ENCODE assay signal across 13 mouse cellular contexts in the genomic region with DNA sequence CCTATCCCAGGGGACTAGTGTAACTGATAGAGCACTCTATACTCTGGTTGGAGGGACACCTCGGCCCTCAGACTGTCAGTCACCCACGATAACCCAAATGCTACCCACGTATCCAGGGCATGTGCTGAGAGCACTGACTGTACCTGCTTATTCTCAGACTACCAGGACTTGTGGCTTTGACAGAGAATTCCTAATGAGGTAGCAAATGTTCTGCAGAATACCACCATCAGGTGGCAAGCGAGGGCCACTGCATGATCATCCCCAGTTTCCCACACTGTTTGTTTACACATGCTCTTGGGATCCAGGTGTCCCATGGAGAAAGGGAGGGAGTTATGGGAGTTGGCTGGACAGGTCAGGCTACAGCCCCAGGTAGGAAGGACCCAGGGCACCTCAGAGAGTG.
DNase-seq lines count a peak whose midpoint lies in the region; ATAC-seq and TF ChIP-seq lines count a peak whose summit lies in the region.
"Had no signal": no experiment of that assay in that cellular context is flagged by ENCODE, and none has a peak within 500 bp of the region (broad histone marks: within the 10 kb centered on the region; RNA-seq: fewer than 3 reads in every experiment).

No protein-coding gene starts in this region.

- H3K36me3 ChIP-seq in heart, adult 2 months (ENCODE audit: control insufficient read depth, insufficient read depth, low read length), result no peaks in the 10 kb centered on the region
- 0 out of 2 replicates have a peak, but pooled peaks cover 3% of the 10 kb centered on the region for H3K36me3 ChIP-seq in limb, embryonic 11.5 days (ENCODE audit: control insufficient read depth, insufficient read depth, low read length)
- H3K36me3 ChIP-seq in limb, embryonic 10.5 days, result peaks cover 4% of the 10 kb centered on the region
- no peaks in the 10 kb centered on the region for H3K36me3 ChIP-seq in CH12.LX (replicated peaks in 1 of 2; ENCODE audit: control insufficient read depth in 1 of 2, insufficient read depth in 1 of 2, low read length in 1 of 2)

- no peak overlapping the region for H3K9ac ChIP-seq in heart, adult 2 months (ENCODE audit: low read depth, low read length)
- H3K9ac ChIP-seq in limb, embryonic 11.5 days (ENCODE audit: low read length), result no peak overlapping the region
- H3K9ac ChIP-seq in CH12.LX (ENCODE audit: insufficient read depth, low read depth), result no peak overlapping the region
- H3K9ac ChIP-seq: limb, embryonic 13.5 days had no signal

- in situ Hi-C loops in CH12.LX (cut with MboI; ENCODE audit: low pct_ligation_motif_present, low pct_unique_long_range_greater_than_20kb, low sequenced_read_pairs), result no loop called here

- H3K27me3 ChIP-seq in heart, adult 2 months (ENCODE audit: control insufficient read depth, insufficient read depth, low read length), result no peaks in the 10 kb centered on the region
- no peaks in the 10 kb centered on the region for H3K27me3 ChIP-seq in limb, embryonic 11.5 days (ENCODE audit: control insufficient read depth, insufficient read depth, low read length)
- H3K27me3 ChIP-seq in limb, embryonic 10.5 days (ENCODE audit: low read depth, poor library complexity, severe bottlenecking), result no peaks in the 10 kb centered on the region
- no peaks in the 10 kb centered on the region for H3K27me3 ChIP-seq in CH12.LX (replicated peaks)
- H3K27me3 ChIP-seq: limb, embryonic 13.5 days had no signal

- no peaks in the 10 kb centered on the region for H3K4me1 ChIP-seq in heart, adult 2 months (ENCODE audit: control insufficient read depth, insufficient read depth, low read length)
- 0 out of 2 replicates have a peak, but pooled peaks cover 12% of the 10 kb centered on the region for H3K4me1 ChIP-seq in limb, embryonic 11.5 days (ENCODE audit: control insufficient read depth, insufficient read depth, low read length)
- peaks cover 28% of the 10 kb centered on the region for H3K4me1 ChIP-seq in limb, embryonic 10.5 days
- peaks cover 0 to 4% of the 10 kb centered on the region in 2 experiments; a peak in 1 of 4 replicates for H3K4me1 ChIP-seq in CH12.LX (ENCODE audit: control insufficient read depth in 1 of 2, insufficient read depth in 2 of 2)

- no peak overlapping the region for H3K4me2 ChIP-seq in limb, embryonic 11.5 days (ENCODE audit: low read depth, severe bottlenecking)
- H3K4me2 ChIP-seq in CH12.LX (ENCODE audit: insufficient read depth, low read depth, poor library complexity, severe bottlenecking), result no peak overlapping the region
- H3K4me2 ChIP-seq: limb, embryonic 13.5 days had no signal

- dilution Hi-C loops in CH12.LX (cut with MboI; ENCODE audit: extremely low pct_ligation_motif_present, extremely low pct_unique_long_range_greater_than_20kb, low sequenced_read_pairs), result no loop called here

- no peaks in the 10 kb centered on the region for H3K9me3 ChIP-seq in limb, embryonic 11.5 days (ENCODE audit: control insufficient read depth, low read length)
- no peaks in the 10 kb centered on the region for H3K9me3 ChIP-seq in limb, embryonic 10.5 days (replicated peaks)
- H3K9me3 ChIP-seq in CH12.LX (replicated peaks; ENCODE audit: low read length), result no peaks in the 10 kb centered on the region
- H3K9me3 ChIP-seq: embryonic facial prominence, embryonic 10.5 days; limb, embryonic 13.5 days had no signal

- no peak overlapping the region for H3K4me3 ChIP-seq in heart, adult 2 months
- H3K4me3 ChIP-seq in limb, embryonic 11.5 days (ENCODE audit: low read depth, low read length), result no peak overlapping the region
- no peak overlapping the region for H3K4me3 ChIP-seq in limb, embryonic 10.5 days
- H3K4me3 ChIP-seq in CH12.LX (replicated peaks in 1 of 3; ENCODE audit: low read depth in 2 of 3, low read length in 2 of 3, poor library complexity in 1 of 3), result no peak overlapping the region
- H3K4me3 ChIP-seq: embryonic facial prominence, embryonic 10.5 days; limb, embryonic 13.5 days had no signal

- no peak for TF ChIP-seq EP300 in heart, adult 2 months (IDR thresholded peaks at IDR 0.05; ENCODE audit: insufficient read depth, low read depth, low read length)
- no peak for TF ChIP-seq EP300 in CH12.LX (IDR thresholded peaks at IDR 0.05; ENCODE audit: low read length)

- peak; percentile 41 for TF ChIP-seq RAD21 in CH12.LX (IDR thresholded peaks at IDR 0.05; ENCODE audit: low read depth, low read length)

- DNase-seq in heart, adult 2 months, result no peak
- DNase-seq in heart, adult 9 months (ENCODE audit: low spot score in 2 of 2), result no peak
- DNase-seq in limb, embryonic 11.5 days (ENCODE audit: low spot score), result peak; percentile 23
- DNase-seq in limb, embryonic 10.5 days (ENCODE audit: low spot score), result no peak
- no peak for DNase-seq in CH12.LX (ENCODE audit: extremely low read depth)
- DNase-seq in R1 (ENCODE audit: low read depth, low spot score), result peak; percentile 36
- no peak for DNase-seq in ovary, postnatal 10 days (ENCODE audit: low spot score)
- DNase-seq: adrenal gland, postnatal 25 days; kidney, postnatal 10 days; layer of hippocampus, postnatal 36 days; lung, adult 18-20 months had no signal

- H3K79me2 ChIP-seq in heart, adult 2 months (replicated peaks; ENCODE audit: control insufficient read depth, insufficient read depth, low read length), result no peaks in the 10 kb centered on the region
- H3K79me2 ChIP-seq in CH12.LX (replicated peaks; ENCODE audit: control insufficient read depth, extremely low read depth, insufficient read depth, poor library complexity, severe bottlenecking), result no peaks in the 10 kb centered on the region

- 34% methylated on average over 4 of the region's 4 CpGs for WGBS in heart, adult 2 months
- WGBS in limb, embryonic 11.5 days, result 70% methylated on average over 4 of the region's 4 CpGs
- WGBS in limb, embryonic 10.5 days, result 57% methylated on average over 4 of the region's 4 CpGs

- intact Hi-C loops in heart, adult 2 months (cut with DNase I), result loop anchor here (5.0 to 10.0 kb wide), 4 partner anchors 104 to 311 kb away; no protein-coding TSS in a partner anchor

- ATAC-seq in limb, embryonic 11.5 days (ENCODE audit: insufficient number of reproducible peaks, low FRiP score, low TSS enrichment, low read depth), result no peak

- TF ChIP-seq CTCF in heart, adult 2 months (IDR thresholded peaks at IDR 0.05), result peak; percentile 61
- TF ChIP-seq CTCF in CH12.LX (conservative IDR thresholded peaks at IDR 0.05 in 1 of 2, IDR thresholded peaks at IDR 0.05 in 1 of 2; ENCODE audit: low read depth in 2 of 2, low read length in 2 of 2), result peak in 1 of 2 experiments; percentile 40; a peak in 2 of 4 replicates

- TF ChIP-seq POLR2A in heart, adult 2 months (IDR thresholded peaks at IDR 0.05; ENCODE audit: insufficient read depth, low read depth, low read length), result no peak
- TF ChIP-seq POLR2A in CH12.LX (IDR thresholded peaks at IDR 0.05; ENCODE audit: low read depth, low read length), result no peak

- no peak overlapping the region for H3K27ac ChIP-seq in heart, adult 2 months
- H3K27ac ChIP-seq in limb, embryonic 11.5 days (replicated peaks; ENCODE audit: low read depth, low read length), result no peak overlapping the region
- H3K27ac ChIP-seq in limb, embryonic 10.5 days, result no peak overlapping the region
- H3K27ac ChIP-seq in CH12.LX (ENCODE audit: insufficient read depth, low read depth), result no peak overlapping the region
- H3K27ac ChIP-seq: embryonic facial prominence, embryonic 10.5 days; limb, embryonic 13.5 days had no signal

TF ChIP-seq in CH12.LX, 34 proteins besides CTCF, POLR2A, EP300 and RAD21:
- TF ChIP-seq BHLHE40 (IDR thresholded peaks at IDR 0.05; ENCODE audit: low read depth, low read length) (no peak), MAFK (IDR thresholded peaks at IDR 0.05; ENCODE audit: insufficient replicate concordance, low read length) (no peak), CHD2 (IDR thresholded peaks at IDR 0.05; ENCODE audit: low read length) (no peak), USF2 (conservative IDR thresholded peaks at IDR 0.05; ENCODE audit: low read depth, low read length) (no peak), JUN (IDR thresholded peaks at IDR 0.05; ENCODE audit: insufficient read depth, low read depth, low read length) (no peak), RCOR1 (conservative IDR thresholded peaks at IDR 0.05; ENCODE audit: low read depth, low read length) (no peak), KAT2A (IDR thresholded peaks at IDR 0.05; ENCODE audit: insufficient replicate concordance, low read length) (no peak), MEF2A (IDR thresholded peaks at IDR 0.05; ENCODE audit: borderline replicate concordance, low read depth, low read length) (no peak), NELFE (IDR thresholded peaks at IDR 0.05; ENCODE audit: low read depth, low read length) (no peak), ZNF384 (IDR thresholded peaks at IDR 0.05; ENCODE audit: low read depth, low read length) (no peak), IRF4 (IDR thresholded peaks at IDR 0.05; ENCODE audit: low read depth, low read length) (no peak), HCFC1 (IDR thresholded peaks at IDR 0.05; ENCODE audit: low read depth, low read length) (no peak), ZMIZ1 (IDR thresholded peaks at IDR 0.05; ENCODE audit: low read depth, low read length) (no peak), UBTF (IDR thresholded peaks at IDR 0.05; ENCODE audit: low read depth, low read length) (no peak), GABPA (IDR thresholded peaks at IDR 0.05; ENCODE audit: insufficient replicate concordance, low read depth, low read length) (no peak), TBP (conservative IDR thresholded peaks at IDR 0.05; ENCODE audit: low read depth, low read length) (no peak), MXI1 (IDR thresholded peaks at IDR 0.05; ENCODE audit: low read depth, low read length) (no peak), SMC3 (IDR thresholded peaks at IDR 0.05; ENCODE audit: low read depth, low read length) (no peak), ZC3H11A (IDR thresholded peaks at IDR 0.05; ENCODE audit: low read depth, low read length) (no peak)
TF ChIP-seq in CH12.LX: peak in this region for 0.

Comparison
In these comparisons a context has a peak if more than half of its experiments do, and no peak if none do; other contexts are left out.
1. DNase-seq: peak in limb, embryonic 11.5 days (single experiment) and R1 (single experiment); none in heart, adult 2 months (0 of 2), heart, adult 9 months (0 of 2), limb, embryonic 10.5 days (single experiment), CH12.LX (single experiment) and ovary, postnatal 10 days (single experiment).